Mouse (Mus musculus) heart, postnatal 4 days (tissue): ENCODE results near the gene Cdk8. TPM values are rescaled to one million over a fixed set of nuclear protein-coding genes. Genes with fewer than 3 reads are reported as not detected.

Experiments
- DNase-seq: peaks from one replicate; pipeline ENCODE4 v3.0.0; 2021
- total RNA-seq, 2 experiments: library from RNA; stranded (reverse); gene quantifications; 2 replicates each; pipeline ENCODE4 v1.2.3; 2021

Gene Cdk8
- total RNA-seq, 2 experiments from 2014 or later = 25.5 to 26.5 TPM

- no peak for DNase-seq
Measured at GRCm38 (mm10) chr5:146281241-146281818, 50.3 kb downstream of the Cdk8 start.

GRCm38 (mm10) chr5:146281884-146282579 lies 51.0 kb downstream of the Cdk8 start:
- no peak for DNase-seq

GRCm38 (mm10) chr5:146283899-146284298 lies 52.9 kb downstream of the Cdk8 start:
- DNase-seq = no peak

GRCm38 (mm10) chr5:146287416-146287815 lies 56.4 kb downstream of the Cdk8 start:
- no peak for DNase-seq

- DNase-seq = peak; percentile 32
Measured at GRCm38 (mm10) chr5:146288048-146288501, 57.0 kb downstream of the Cdk8 start.

- DNase-seq = no peak
Measured at GRCm38 (mm10) chr5:146289921-146290320, 58.9 kb downstream of the Cdk8 start.

GRCm38 (mm10) chr5:146290446-146290845 lies 59.4 kb downstream of the Cdk8 start:
- no peak for DNase-seq

GRCm38 (mm10) chr5:146291560-146291959 lies 60.5 kb downstream of the Cdk8 start:
- no peak for DNase-seq

GRCm38 (mm10) chr5:146292896-146293680 lies 62.1 kb downstream of the Cdk8 start:
- no peak for DNase-seq

GRCm38 (mm10) chr5:146293919-146294700 lies 63.1 kb downstream of the Cdk8 start:
- DNase-seq = no peak

- DNase-seq = no peak
Measured at GRCm38 (mm10) chr5:146294834-146295233, 63.8 kb downstream of the Cdk8 start.

GRCm38 (mm10) chr5:146298807-146299519 lies 67.9 kb downstream of the Cdk8 start:
- DNase-seq = no peak

- peak; percentile 50 for DNase-seq
Measured at GRCm38 (mm10) chr5:146299520-146299870, 68.5 kb downstream of the Cdk8 start.

- peak; percentile 77 for DNase-seq
Measured at GRCm38 (mm10) chr5:146303470-146303869, 72.4 kb downstream of the Cdk8 start.

GRCm38 (mm10) chr5:146307046-146307743 lies 76.2 kb downstream of the Cdk8 start:
- DNase-seq = no peak

GRCm38 (mm10) chr5:146307744-146308096 lies 76.7 kb downstream of the Cdk8 start:
- DNase-seq = no peak

GRCm38 (mm10) chr5:146314538-146314937 lies 83.5 kb downstream of the Cdk8 start:
- DNase-seq = no peak

GRCm38 (mm10) chr5:146315268-146315921 lies 84.4 kb downstream of the Cdk8 start:
- no peak for DNase-seq

- no peak for DNase-seq
Measured at GRCm38 (mm10) chr5:146316316-146316715, 85.3 kb downstream of the Cdk8 start.

GRCm38 (mm10) chr5:146318051-146318450 lies 87.0 kb downstream of the Cdk8 start:
- DNase-seq = peak; percentile 28

GRCm38 (mm10) chr5:146318461-146318860 lies 87.4 kb downstream of the Cdk8 start:
- DNase-seq = no peak
